Mouse (Mus musculus) CH12.LX (cell line): ENCODE data around the gene Atp2b2.

ENCODE experiments used
- BHLHE40 ChIP-seq: IDR thresholded peaks from 2 replicates; pipeline ENCODE4 v1.6.1; 2011; ENCODE audit warnings: mild to moderate bottlenecking, low read depth, low read length, improper control_type of control experiment
- CTCF ChIP-seq, 2 experiments: IDR thresholded peaks in 1 of 2; conservative IDR thresholded peaks in 1 of 2; 2 replicates each; pipeline ENCODE4 v1.5.1; 2011 to 2012; ENCODE audit warnings: low read depth in 2 of 2, low read length in 2 of 2, improper control_type of control experiment in 1 of 2, inconsistent platforms in 1 of 2, mild to moderate bottlenecking in 1 of 2, moderate library complexity in 1 of 2
- ELF1 ChIP-seq: IDR thresholded peaks from 2 replicates; pipeline ENCODE4 v1.6.1; 2014; ENCODE audit warnings: low read depth, mild to moderate bottlenecking, inconsistent platforms, low read length, improper control_type of control experiment
- ETS1 ChIP-seq: conservative IDR thresholded peaks from 2 replicates; pipeline ENCODE4 v1.6.1; 2012; ENCODE audit warnings: low read depth, mild to moderate bottlenecking, inconsistent platforms, low read length, improper control_type of control experiment, moderate library complexity
- MAX ChIP-seq: IDR thresholded peaks from 2 replicates; pipeline ENCODE4 v1.6.1; 2011; ENCODE audit warnings: low read length, improper control_type of control experiment
- MEF2A ChIP-seq: IDR thresholded peaks from 2 replicates; pipeline ENCODE4 v1.6.1; 2014; ENCODE audit warnings: low read depth, mild to moderate bottlenecking, inconsistent platforms, low read length, improper control_type of control experiment, borderline replicate concordance
- NELFE ChIP-seq: IDR thresholded peaks from 2 replicates; pipeline ENCODE4 v1.6.1; 2011; ENCODE audit warnings: low read depth, low read length, improper control_type of control experiment
- POLR2A ChIP-seq: IDR thresholded peaks from 2 replicates; pipeline ENCODE4 v1.6.1; 2011; ENCODE audit warnings: low read depth, mild to moderate bottlenecking, improper control_type of control experiment, low read length
- RAD21 ChIP-seq: IDR thresholded peaks from 2 replicates; pipeline ENCODE4 v1.6.1; 2011; ENCODE audit warnings: low read depth, mild to moderate bottlenecking, low read length, improper control_type of control experiment, moderate library complexity
- RCOR1 ChIP-seq: conservative IDR thresholded peaks from 2 replicates; pipeline ENCODE4 v1.6.1; 2012; ENCODE audit warnings: low read depth, mild to moderate bottlenecking, inconsistent platforms, low read length, improper control_type of control experiment
- TBP ChIP-seq: conservative IDR thresholded peaks from 2 replicates; pipeline ENCODE4 v1.6.1; 2011; ENCODE audit warnings: low read depth, low read length, improper control_type of control experiment
- TCF12 ChIP-seq: IDR thresholded peaks from 2 replicates; pipeline ENCODE4 v1.6.1; 2014; ENCODE audit warnings: low read depth, mild to moderate bottlenecking, inconsistent platforms, low read length, improper control_type of control experiment
- ZNF384 ChIP-seq: IDR thresholded peaks from 2 replicates; pipeline ENCODE4 v1.6.1; 2012; ENCODE audit warnings: low read depth, low read length, improper control_type of control experiment, inconsistent platforms

GRCm38 (mm10) chr6:114023794-114024193 lies 18.6 kb downstream of the Atp2b2 start:
- TF ChIP-seq CTCF (conservative IDR thresholded peaks at IDR 0.05 in 1 of 2, IDR thresholded peaks at IDR 0.05 in 1 of 2; ENCODE audit: low read depth in 2 of 2, low read length in 2 of 2) (no peak), ZNF384 (no peak), ELF1 (no peak), POLR2A (no peak), RAD21 (no peak), TCF12 (no peak), MAX (no peak), ETS1 (no peak), RCOR1 (no peak), MEF2A (no peak), NELFE (no peak), BHLHE40 (no peak), TBP (no peak)
